Mouse (Mus musculus) CH12.LX (cell line): ENCODE measurements around the gene Ipo4. TPM values are rescaled to one million over a fixed set of nuclear protein-coding genes. Genes with fewer than 3 reads are reported as not detected.
A peak's percentile ranks its signal among the peaks of the same experiment; 100 is the strongest.

Experiments
- DNase-seq: peaks from one replicate; pipeline ENCODE4 v3.0.0-alpha.2; 2013; ENCODE audit errors: extremely low read depth
- H3K27ac ChIP-seq: 2 replicates; pipeline ENCODE4 v1.5.1; 2012; ENCODE audit warnings: low read depth, mild to moderate bottlenecking, control low read depth, moderate library complexity; ENCODE audit not compliant: insufficient read depth
- H3K27me3 ChIP-seq: replicated peaks from 2 replicates; pipeline ENCODE3; 2012; ENCODE audit warnings: inconsistent platforms
- H3K36me3 ChIP-seq, 2 experiments: replicated peaks in 1 of 2; 2 replicates each; pipeline versions ENCODE3 to v1.6.1; 2012; ENCODE audit warnings: inconsistent platforms in 1 of 2, low read length in 1 of 2, mild to moderate bottlenecking in 1 of 2, mixed read lengths in 1 of 2, moderate library complexity in 1 of 2; ENCODE audit not compliant: control insufficient read depth in 1 of 2, insufficient read depth in 1 of 2
- H3K4me1 ChIP-seq, 2 experiments: 2 replicates each; pipeline ENCODE4 v1.6.1; 2012; ENCODE audit warnings: inconsistent platforms in 1 of 2, moderate library complexity in 1 of 2; ENCODE audit not compliant: insufficient read depth in 2 of 2, control insufficient read depth in 1 of 2
- H3K4me2 ChIP-seq: 2 replicates; pipeline ENCODE4 v1.6.1; 2012; ENCODE audit warnings: low read depth, mild to moderate bottlenecking, control low read depth; ENCODE audit not compliant: poor library complexity, insufficient read depth, severe bottlenecking
- H3K4me3 ChIP-seq, 3 experiments: fragments of 150-350 bp in 1 of 3; sonication (generic) in 1 of 3; replicated peaks in 1 of 3; 2 replicates each; pipeline versions ENCODE3 to v1.5.1; 2011 to 2012; ENCODE audit warnings: low read depth in 2 of 3, low read length in 2 of 3, mild to moderate bottlenecking in 2 of 3, moderate library complexity in 2 of 3, control low read depth in 1 of 3, improper control_type of control experiment in 1 of 3, inconsistent platforms in 1 of 3, mixed read lengths in 1 of 3; ENCODE audit not compliant: poor library complexity in 1 of 3
- H3K79me2 ChIP-seq: replicated peaks from 2 replicates; pipeline ENCODE4 v1.6.1; 2012; ENCODE audit warnings: mild to moderate bottlenecking, moderate library complexity; ENCODE audit not compliant: control insufficient read depth, poor library complexity, insufficient read depth, severe bottlenecking; ENCODE audit errors: extremely low read depth
- H3K9ac ChIP-seq: 2 replicates; pipeline ENCODE4 v1.6.1; 2012; ENCODE audit warnings: low read depth, mild to moderate bottlenecking, control low read depth, moderate library complexity; ENCODE audit not compliant: insufficient read depth
- H3K9me3 ChIP-seq: replicated peaks from 2 replicates; pipeline ENCODE3; 2012; ENCODE audit warnings: low read length, inconsistent platforms, mixed read lengths
- BHLHE40 ChIP-seq: IDR thresholded peaks from 2 replicates; pipeline ENCODE4 v1.6.1; 2011; ENCODE audit warnings: mild to moderate bottlenecking, low read depth, low read length, improper control_type of control experiment
- CHD1 ChIP-seq: IDR thresholded peaks from 2 replicates; pipeline ENCODE4 v1.6.1; 2012; ENCODE audit warnings: low read depth, low read length, improper control_type of control experiment, inconsistent platforms
- CHD2 ChIP-seq: IDR thresholded peaks from 2 replicates; pipeline ENCODE4 v1.6.1; 2011; ENCODE audit warnings: low read length, improper control_type of control experiment
- CTCF ChIP-seq, 2 experiments: IDR thresholded peaks in 1 of 2; conservative IDR thresholded peaks in 1 of 2; 2 replicates each; pipeline ENCODE4 v1.5.1; 2011 to 2012; ENCODE audit warnings: low read depth in 2 of 2, low read length in 2 of 2, improper control_type of control experiment in 1 of 2, inconsistent platforms in 1 of 2, mild to moderate bottlenecking in 1 of 2, moderate library complexity in 1 of 2
- E2F4 ChIP-seq: IDR thresholded peaks from 2 replicates; pipeline ENCODE4 v1.6.1; 2011; ENCODE audit warnings: low read depth, low read length, improper control_type of control experiment; ENCODE audit not compliant: insufficient replicate concordance
- ELF1 ChIP-seq: IDR thresholded peaks from 2 replicates; pipeline ENCODE4 v1.6.1; 2014; ENCODE audit warnings: low read depth, mild to moderate bottlenecking, inconsistent platforms, low read length, improper control_type of control experiment
- EP300 ChIP-seq: IDR thresholded peaks from 2 replicates; pipeline ENCODE4 v1.6.1; 2011; ENCODE audit warnings: low read length, improper control_type of control experiment
- ETS1 ChIP-seq: conservative IDR thresholded peaks from 2 replicates; pipeline ENCODE4 v1.6.1; 2012; ENCODE audit warnings: low read depth, mild to moderate bottlenecking, inconsistent platforms, low read length, improper control_type of control experiment, moderate library complexity
- GABPA ChIP-seq: IDR thresholded peaks from 2 replicates; pipeline ENCODE4 v1.6.1; 2012; ENCODE audit warnings: low read depth, low read length, improper control_type of control experiment, inconsistent platforms; ENCODE audit not compliant: insufficient replicate concordance
- HCFC1 ChIP-seq: IDR thresholded peaks from 2 replicates; pipeline ENCODE4 v1.6.1; 2012; ENCODE audit warnings: low read depth, mild to moderate bottlenecking, inconsistent platforms, low read length, improper control_type of control experiment
- IRF4 ChIP-seq: IDR thresholded peaks from 2 replicates; pipeline ENCODE4 v1.6.1; 2014; ENCODE audit warnings: low read depth, mild to moderate bottlenecking, inconsistent platforms, low read length, improper control_type of control experiment
- JUND ChIP-seq: conservative IDR thresholded peaks from 2 replicates; pipeline ENCODE4 v1.6.1; 2011; ENCODE audit warnings: low read depth, low read length, improper control_type of control experiment
- MAFK ChIP-seq: IDR thresholded peaks from 2 replicates; pipeline ENCODE4 v1.6.1; 2011; ENCODE audit warnings: low read length, improper control_type of control experiment; ENCODE audit not compliant: insufficient replicate concordance
- MAX ChIP-seq: IDR thresholded peaks from 2 replicates; pipeline ENCODE4 v1.6.1; 2011; ENCODE audit warnings: low read length, improper control_type of control experiment
- MAZ ChIP-seq: IDR thresholded peaks from 2 replicates; pipeline ENCODE4 v1.6.1; 2012; ENCODE audit warnings: low read depth, mild to moderate bottlenecking, inconsistent platforms, low read length, improper control_type of control experiment, moderate library complexity
- MEF2A ChIP-seq: IDR thresholded peaks from 2 replicates; pipeline ENCODE4 v1.6.1; 2014; ENCODE audit warnings: low read depth, mild to moderate bottlenecking, inconsistent platforms, low read length, improper control_type of control experiment, borderline replicate concordance
- MXI1 ChIP-seq: IDR thresholded peaks from 2 replicates; pipeline ENCODE4 v1.6.1; 2011; ENCODE audit warnings: mild to moderate bottlenecking, low read depth, low read length, improper control_type of control experiment
- MYC ChIP-seq: IDR thresholded peaks from 2 replicates; pipeline ENCODE4 v1.6.1; 2011; ENCODE audit warnings: low read depth, mild to moderate bottlenecking, improper control_type of control experiment, low read length
- NELFE ChIP-seq: IDR thresholded peaks from 2 replicates; pipeline ENCODE4 v1.6.1; 2011; ENCODE audit warnings: low read depth, low read length, improper control_type of control experiment
- NRF1 ChIP-seq: IDR thresholded peaks from 2 replicates; pipeline ENCODE4 v1.6.1; 2014; ENCODE audit warnings: low read depth, mild to moderate bottlenecking, inconsistent platforms, low read length, improper control_type of control experiment, moderate library complexity
- PAX5 ChIP-seq: IDR thresholded peaks from 2 replicates; pipeline ENCODE4 v1.6.1; 2012; ENCODE audit warnings: low read length, inconsistent platforms, mixed read lengths
- POLR2A ChIP-seq: IDR thresholded peaks from 2 replicates; pipeline ENCODE4 v1.6.1; 2011; ENCODE audit warnings: low read depth, mild to moderate bottlenecking, improper control_type of control experiment, low read length
- POLR2AphosphoS2 ChIP-seq: IDR thresholded peaks from 2 replicates; pipeline ENCODE4 v1.6.1; 2011; ENCODE audit warnings: low read depth, low read length, improper control_type of control experiment
- RAD21 ChIP-seq: IDR thresholded peaks from 2 replicates; pipeline ENCODE4 v1.6.1; 2011; ENCODE audit warnings: low read depth, mild to moderate bottlenecking, low read length, improper control_type of control experiment, moderate library complexity
- RCOR1 ChIP-seq: conservative IDR thresholded peaks from 2 replicates; pipeline ENCODE4 v1.6.1; 2012; ENCODE audit warnings: low read depth, mild to moderate bottlenecking, inconsistent platforms, low read length, improper control_type of control experiment
- SIN3A ChIP-seq: IDR thresholded peaks from 2 replicates; pipeline ENCODE4 v1.6.1; 2012; ENCODE audit warnings: low read length, improper control_type of control experiment, inconsistent platforms
- SMC3 ChIP-seq: IDR thresholded peaks from 2 replicates; pipeline ENCODE4 v1.6.1; 2011; ENCODE audit warnings: low read depth, low read length, improper control_type of control experiment
- TBP ChIP-seq: conservative IDR thresholded peaks from 2 replicates; pipeline ENCODE4 v1.6.1; 2011; ENCODE audit warnings: low read depth, low read length, improper control_type of control experiment
- TCF12 ChIP-seq: IDR thresholded peaks from 2 replicates; pipeline ENCODE4 v1.6.1; 2014; ENCODE audit warnings: low read depth, mild to moderate bottlenecking, inconsistent platforms, low read length, improper control_type of control experiment
- UBTF ChIP-seq: IDR thresholded peaks from 2 replicates; pipeline ENCODE4 v1.6.1; 2012; ENCODE audit warnings: low read depth, mild to moderate bottlenecking, inconsistent platforms, low read length, improper control_type of control experiment, moderate library complexity
- USF1 ChIP-seq: IDR thresholded peaks from 2 replicates; pipeline ENCODE4 v1.6.1; 2014; ENCODE audit warnings: low read depth, mild to moderate bottlenecking, inconsistent platforms, low read length, improper control_type of control experiment
- USF2 ChIP-seq: conservative IDR thresholded peaks from 2 replicates; pipeline ENCODE4 v1.6.1; 2011; ENCODE audit warnings: low read depth, low read length, improper control_type of control experiment
- ZC3H11A ChIP-seq: IDR thresholded peaks from 2 replicates; pipeline ENCODE4 v1.6.1; 2012; ENCODE audit warnings: low read depth, mild to moderate bottlenecking, inconsistent platforms, low read length, improper control_type of control experiment
- ZMIZ1 ChIP-seq: IDR thresholded peaks from 2 replicates; pipeline ENCODE4 v1.6.1; 2012; ENCODE audit warnings: low read depth, mild to moderate bottlenecking, inconsistent platforms, low read length, improper control_type of control experiment
- ZNF384 ChIP-seq: IDR thresholded peaks from 2 replicates; pipeline ENCODE4 v1.6.1; 2012; ENCODE audit warnings: low read depth, low read length, improper control_type of control experiment, inconsistent platforms
- dilution Hi-C: fragments of 300-500 bp; cut with MboI; formaldehyde crosslinking; loops from 2 replicates; pipeline ENCODE4 v1.14.3; 2020; ENCODE audit warnings: low sequenced_read_pairs; ENCODE audit not compliant: extremely low pct_unique_long_range_greater_than_20kb, extremely low pct_ligation_motif_present
- in situ Hi-C: fragments of 300-500 bp; cut with MboI; formaldehyde crosslinking; loops from 3 replicates; pipeline ENCODE4 v1.14.3; 2019; ENCODE audit warnings: low sequenced_read_pairs, low pct_ligation_motif_present, low pct_unique_long_range_greater_than_20kb, mixed read lengths
- polyA plus RNA-seq: library from polyadenylated mRNA; unstranded; fragments of >175 nt; gene quantifications from 2 replicates; pipeline ENCODE4 v1.2.1, GENCODE M21; 2012; ENCODE audit warnings: low read depth; ENCODE audit not compliant: insufficient read length
- total RNA-seq, 2 experiments: library from RNA; depleted of rRNA; stranded (reverse); fragments of 300-350 nt in 1 of 2; fragments of >200 nt in 1 of 2; gene quantifications; 2 replicates each; pipeline ENCODE4 v1.2.3; 2012 to 2014

Gene Ipo4
- total and polyA plus RNA-seq, 3 experiments, result 47.5 to 175 (median 84.8) TPM

DNA sequence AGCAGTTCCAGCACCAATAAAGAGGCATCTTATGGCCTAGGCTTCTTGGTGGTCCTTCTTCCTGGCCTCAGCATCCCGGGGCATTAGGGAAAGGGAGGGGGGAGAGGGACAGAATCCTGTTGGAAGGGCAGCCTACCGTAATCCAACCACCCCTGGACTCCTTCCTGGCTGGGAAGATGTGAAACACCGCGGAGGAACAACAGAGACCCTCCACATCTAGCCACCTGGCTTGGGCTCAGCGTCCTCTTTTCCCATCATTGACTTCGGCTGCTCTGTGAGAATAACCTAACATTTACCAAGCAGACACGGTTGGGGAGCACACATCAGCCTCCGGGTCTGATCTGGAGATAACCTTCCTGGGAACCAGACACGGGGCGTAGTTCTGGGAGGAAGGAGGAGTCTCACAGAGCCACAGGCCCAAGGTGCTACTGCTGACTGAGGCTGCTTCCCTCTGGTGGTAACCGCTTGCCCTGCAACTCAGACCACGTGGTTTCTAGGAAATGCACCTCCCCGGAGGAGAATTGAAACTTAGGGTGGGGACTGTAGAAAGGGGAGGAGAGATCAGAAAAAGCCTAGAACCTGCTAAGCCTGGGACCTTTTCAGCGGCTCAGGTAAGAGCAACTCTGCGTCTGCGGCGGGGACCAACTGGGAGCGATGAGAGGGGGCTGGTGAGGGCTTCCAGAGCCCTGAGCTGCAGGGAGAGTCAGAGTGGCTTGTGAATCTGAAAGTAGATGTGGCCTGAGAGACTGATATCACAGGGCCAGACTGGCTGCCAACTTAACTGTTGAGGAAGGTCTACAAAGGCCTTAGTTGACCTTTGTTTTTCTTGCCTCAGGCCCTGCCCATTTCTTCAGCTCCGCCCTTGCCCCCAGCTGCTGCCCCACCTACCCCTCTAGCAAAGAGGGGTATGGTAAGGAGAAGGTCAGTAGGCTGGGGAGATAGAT is 31.9 kb downstream of the Ipo4 start:
- no peaks in the 10 kb centered on the region for H3K79me2 ChIP-seq
- peak overlapping the region; percentile 65 for H3K27ac ChIP-seq
- no peaks in the 10 kb centered on the region for H3K27me3 ChIP-seq
- peaks cover 4 to 36% of the 10 kb centered on the region in 2 experiments; a peak in 3 of 4 replicates for H3K4me1 ChIP-seq
- H3K9me3 ChIP-seq, result no peaks in the 10 kb centered on the region
- in situ Hi-C loops (no loop called here), dilution Hi-C loops (no loop called here)
- H3K9ac ChIP-seq, result peak overlapping the region; percentile 31
- peak overlapping the region; percentile 54 to 74 (median 58) for H3K4me3 ChIP-seq
- H3K36me3 ChIP-seq, result peaks cover 69 to 78% of the 10 kb centered on the region in 2 experiments
- H3K4me2 ChIP-seq, result peak overlapping the region; percentile 67
- peak; percentile 97 for DNase-seq
- TF ChIP-seq ZNF384, result no peak
- TF ChIP-seq RAD21, result peak; percentile 63
- peak; percentile 69 for TF ChIP-seq POLR2A
- TF ChIP-seq HCFC1, result peak; percentile 70
- no peak for TF ChIP-seq ZC3H11A
- TF ChIP-seq TCF12, result peak; percentile 73; the same call in 1 of the 2 replicates
- peak; percentile 75 for TF ChIP-seq MEF2A
- TF ChIP-seq UBTF, result no peak
- peak; percentile 66 for TF ChIP-seq NELFE
- peak; percentile 66; the same call in 1 of the 2 replicates for TF ChIP-seq CHD2
- TF ChIP-seq PAX5, result no peak
- TF ChIP-seq MAZ, result peak; percentile 85
- peak; percentile 79 for TF ChIP-seq SMC3
- TF ChIP-seq ETS1, result 0 out of 2 replicates have a peak, but pooled peaks have one; percentile 21
- no peak for TF ChIP-seq GABPA
- TF ChIP-seq CTCF (conservative IDR thresholded peaks at IDR 0.05 in 1 of 2, IDR thresholded peaks at IDR 0.05 in 1 of 2; ENCODE audit: low read depth in 2 of 2, low read length in 2 of 2), result peak; percentile 69 to 94
- TF ChIP-seq ZMIZ1, result peak; percentile 31; the same call in 1 of the 2 replicates
- TF ChIP-seq USF1, result peak; percentile 94
- TF ChIP-seq EP300, result 0 out of 2 replicates have a peak, but pooled peaks have one; percentile 3
- TF ChIP-seq TBP, result peak; percentile 31; the same call in 1 of the 2 replicates
- TF ChIP-seq SIN3A, result peak; percentile 91
- TF ChIP-seq POLR2AphosphoS2, result peak; percentile 92; the same call in 1 of the 2 replicates
- TF ChIP-seq E2F4, result no peak
- TF ChIP-seq CHD1, result no peak
- peak; percentile 100 for TF ChIP-seq MAX
- peak; percentile 95 for TF ChIP-seq USF2
- TF ChIP-seq RCOR1, result 0 out of 2 replicates have a peak, but pooled peaks have one; percentile 36
- peak; percentile 46; the same call in 1 of the 2 replicates for TF ChIP-seq NRF1
- TF ChIP-seq MAFK, result 0 out of 2 replicates have a peak, but pooled peaks have one; percentile 6
- TF ChIP-seq MXI1, result peak; percentile 98
- TF ChIP-seq JUND, result no peak
- TF ChIP-seq IRF4, result peak; percentile 91
- TF ChIP-seq MYC, result peak; percentile 100
- no peak for TF ChIP-seq BHLHE40
- peak; percentile 86 for TF ChIP-seq ELF1
